Mouse (Mus musculus) adrenal gland, adult 18-20 months (tissue): Measurements from ENCODE around the gene Snrpa. TPM values are rescaled to one million over a fixed set of nuclear protein-coding genes. Genes with fewer than 3 reads are reported as not detected.

Experiments
- DNase-seq, 2 experiments: peaks; one replicate each; pipeline ENCODE4 v3.0.0; 2021 to 2022; ENCODE audit warnings: low spot score in 2 of 2
- microRNA-seq, 2 experiments: library from miRNA; unstranded; fragments of <30 nt; microRNA quantifications; one replicate each; pipeline ENCODE4 v1.2.0; 2021; ENCODE audit warnings: borderline number of aligned reads in 2 of 2
- total RNA-seq, 2 experiments: library from RNA; stranded (reverse); gene quantifications; 1 replicate in 1 of 2; 2 replicates in 1 of 2; pipeline ENCODE4 v1.2.3; 2021

Snrpa gene
- total RNA-seq, 2 experiments from 2014 or later = 65.7 to 67.2 TPM

DNA sequence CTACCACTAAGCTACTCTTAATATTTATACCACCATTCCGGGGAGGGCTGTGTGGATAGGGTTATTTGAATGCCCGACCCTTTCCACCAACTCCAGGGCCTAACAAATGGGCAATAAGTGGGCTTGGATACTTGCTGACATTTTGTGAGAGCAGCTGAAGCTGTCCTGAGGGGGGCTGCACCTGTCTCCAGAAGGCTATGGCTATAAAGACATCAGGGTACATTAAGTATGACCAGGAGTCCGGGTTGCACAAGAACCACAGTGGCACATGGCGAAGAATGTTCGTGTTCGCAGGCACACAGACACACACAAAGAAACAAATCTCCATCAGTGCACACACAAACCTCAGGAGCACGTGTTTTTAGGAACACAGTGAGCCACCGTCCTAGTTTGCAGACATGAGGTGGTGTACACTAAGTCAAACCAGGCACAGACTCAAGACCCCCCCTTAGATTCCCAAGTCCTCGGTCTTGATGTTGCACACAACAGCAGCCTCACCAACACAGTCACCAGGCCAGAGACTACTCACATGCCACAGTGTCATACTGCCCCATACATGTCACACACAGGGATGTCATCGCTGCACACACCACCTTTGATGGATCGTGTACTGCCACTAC is 28.5 kb downstream of the Snrpa start:
- no peak for DNase-seq

DNA sequence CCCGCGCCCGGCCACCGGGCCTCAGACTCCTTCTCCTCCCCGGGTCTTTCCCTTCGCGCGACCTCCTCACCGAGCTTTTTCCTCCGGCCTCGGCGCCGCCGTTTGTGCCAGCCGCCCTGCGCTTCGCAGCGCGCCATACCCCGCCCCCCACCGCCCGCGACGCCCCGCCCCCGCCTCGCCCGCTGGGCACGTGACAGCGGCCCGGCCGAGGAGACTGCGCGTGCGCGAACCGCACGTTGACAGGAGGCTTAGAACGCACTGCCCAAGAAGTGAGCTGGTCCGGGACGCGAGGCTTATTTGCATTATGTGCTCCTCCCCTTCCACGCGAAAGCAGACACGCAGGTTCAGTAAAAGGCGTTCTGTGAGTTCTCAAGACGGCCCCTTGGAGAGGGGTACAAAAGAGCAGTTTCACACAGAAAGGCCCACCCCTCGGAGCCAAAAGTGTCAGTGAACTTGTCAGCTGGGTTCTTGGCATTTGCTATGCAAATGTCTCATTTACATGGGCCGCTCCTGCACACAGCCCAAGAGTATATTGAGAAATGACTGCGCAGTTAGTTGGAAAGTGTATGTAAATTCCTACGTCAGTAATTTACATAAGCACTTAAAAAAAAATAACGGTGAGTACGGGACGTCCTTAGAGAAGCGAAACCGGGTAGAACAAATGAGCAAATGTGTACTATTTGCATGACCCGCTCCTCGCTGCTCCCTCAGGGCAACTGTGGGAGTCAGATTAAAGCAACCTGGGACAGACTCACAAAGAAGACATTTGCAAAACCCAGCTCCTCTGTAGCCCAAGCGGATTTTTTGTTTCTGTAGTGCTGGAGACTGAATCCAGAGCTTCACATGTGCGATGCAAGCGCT is 29.2 kb downstream of the Snrpa start, which contains the start of gene Egln2:
TSS of gene Egln2 (minus strand) at position 189 of the 861 bp plus-strand sequence.
- DNase-seq = peak; percentile 94 to 95

DNA sequence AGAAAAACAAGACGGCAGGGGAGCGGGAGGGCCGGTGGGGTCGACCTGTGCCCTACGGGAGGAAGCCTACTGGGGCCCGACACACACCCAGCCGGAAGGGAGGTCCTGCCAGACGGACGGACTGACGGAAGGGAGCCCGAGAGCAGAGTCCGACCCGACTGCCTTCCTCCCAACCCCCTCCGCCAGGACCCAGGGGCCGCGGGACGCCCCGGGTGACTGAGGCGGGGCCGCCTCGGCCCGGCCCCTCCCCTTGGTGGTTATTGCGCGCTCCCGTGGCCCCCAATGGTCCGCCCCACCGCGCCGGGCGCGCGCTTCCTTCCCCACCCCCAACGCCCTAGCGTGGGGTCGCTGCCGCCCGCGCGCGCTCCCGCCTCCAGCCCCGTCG is 29.9 kb downstream of the Snrpa start:
- peak; percentile 87 to 90 for DNase-seq

DNA sequence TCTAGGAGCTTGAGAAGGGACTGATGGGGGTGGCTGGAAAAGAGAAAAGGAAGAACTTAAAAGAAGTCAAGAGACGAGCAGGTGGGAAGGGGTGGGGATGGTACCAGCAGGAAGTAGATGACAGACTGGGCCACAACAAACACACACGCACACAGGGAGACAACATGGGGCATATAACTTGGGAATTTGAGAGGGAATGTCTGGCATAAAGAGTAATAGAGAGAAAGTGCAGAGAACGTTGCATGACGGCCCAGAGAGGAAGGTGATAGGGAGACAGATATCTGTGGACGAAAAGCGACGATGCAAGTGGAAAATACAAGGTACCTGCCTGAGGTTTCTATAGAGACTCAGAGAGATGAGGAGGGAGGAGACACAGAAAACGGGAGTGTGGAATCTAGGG is 30.4 kb downstream of the Snrpa start:
- no peak for DNase-seq

DNA sequence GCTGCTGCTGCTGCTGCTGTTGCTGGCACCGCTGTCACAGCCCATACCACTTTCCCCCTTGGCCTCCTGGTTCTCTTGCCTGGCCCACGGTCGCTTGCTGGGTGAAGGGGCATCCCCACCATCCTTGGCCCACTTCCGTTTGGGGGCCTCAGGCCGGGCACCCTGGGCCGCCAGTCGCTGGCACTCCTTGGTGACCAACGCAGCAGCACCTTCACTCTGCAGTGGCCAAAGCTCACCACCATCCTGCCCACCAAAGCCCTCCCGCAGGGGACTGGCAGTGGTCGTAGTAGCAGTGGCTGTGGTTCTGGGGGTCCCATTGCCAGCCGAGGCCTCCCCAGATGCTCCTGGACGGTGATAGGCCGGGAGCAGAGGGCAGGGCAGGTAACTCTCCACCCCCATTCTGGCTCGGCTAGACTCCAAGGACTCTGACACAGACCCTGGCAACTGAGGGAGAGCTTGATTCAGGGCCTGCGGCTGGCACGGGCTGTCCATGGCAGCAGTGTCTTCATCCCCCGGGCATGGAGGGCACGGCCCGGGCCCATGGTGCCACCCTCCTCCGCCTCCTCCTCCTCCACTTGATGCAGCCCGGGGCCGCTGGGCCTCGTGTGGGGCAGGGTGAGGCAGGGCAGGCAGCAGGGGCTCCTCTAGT is 30.9 kb downstream of the Snrpa start:
- peak; percentile 70 to 79 for DNase-seq

DNA sequence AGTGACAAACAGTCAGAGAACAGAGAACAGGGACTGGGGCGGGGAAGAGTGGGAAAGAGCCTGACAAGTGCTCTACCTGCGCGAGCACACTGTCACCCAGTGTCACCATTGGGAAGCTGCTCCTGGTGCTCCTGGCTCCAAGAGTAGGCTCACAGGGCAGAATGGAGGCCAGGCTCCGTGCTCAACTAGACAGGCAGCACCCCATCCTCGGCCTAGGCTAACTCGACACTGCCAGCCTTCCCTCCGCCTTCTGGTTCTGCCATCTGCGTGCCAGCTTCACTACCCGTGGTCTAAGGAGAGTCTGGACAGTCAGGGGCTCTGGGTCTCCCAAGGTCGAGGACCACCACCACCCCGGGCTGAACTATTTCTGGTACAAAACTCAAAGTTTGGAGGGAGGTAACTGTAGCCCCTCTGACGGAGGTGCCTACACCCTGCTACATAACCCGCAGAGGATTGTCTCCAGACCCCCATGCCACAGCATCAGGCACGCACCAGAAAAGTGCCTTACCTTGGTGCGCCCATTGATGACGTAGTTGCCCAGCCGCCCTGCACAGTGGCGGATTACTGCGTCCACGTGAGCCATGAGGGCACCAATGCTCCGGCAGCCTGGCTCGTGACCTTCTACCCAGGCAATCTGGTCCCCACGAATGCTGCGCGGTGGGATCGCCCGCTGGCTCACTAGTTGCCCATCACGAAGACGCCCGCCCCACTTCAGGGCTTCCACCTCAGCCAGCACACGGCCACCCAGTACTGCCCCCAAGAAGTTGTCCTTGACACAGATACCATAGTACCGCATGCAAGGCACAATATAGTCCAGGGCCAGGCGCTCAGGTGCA is 31.7 kb downstream of the Snrpa start:
- DNase-seq = peak; percentile 52 to 53

DNA sequence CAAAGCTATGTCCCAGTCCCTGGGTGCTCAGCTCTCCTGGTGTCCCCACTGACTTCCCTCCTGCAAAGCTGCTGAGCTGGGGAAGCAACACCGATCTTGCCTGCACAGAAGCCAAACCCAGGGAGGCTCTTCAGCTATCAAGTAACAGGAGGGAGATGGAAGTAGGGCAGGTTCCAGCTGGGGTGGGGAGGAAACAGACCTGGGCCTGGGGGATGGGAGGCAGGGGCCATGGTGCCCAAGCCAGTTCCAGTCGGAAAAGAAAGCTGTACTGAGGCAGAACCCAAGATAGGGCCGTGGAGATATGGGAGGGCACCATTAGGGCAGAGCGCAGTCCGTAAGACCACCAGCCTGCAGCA is 32.6 kb downstream of the Snrpa start:
- no peak for DNase-seq

DNA sequence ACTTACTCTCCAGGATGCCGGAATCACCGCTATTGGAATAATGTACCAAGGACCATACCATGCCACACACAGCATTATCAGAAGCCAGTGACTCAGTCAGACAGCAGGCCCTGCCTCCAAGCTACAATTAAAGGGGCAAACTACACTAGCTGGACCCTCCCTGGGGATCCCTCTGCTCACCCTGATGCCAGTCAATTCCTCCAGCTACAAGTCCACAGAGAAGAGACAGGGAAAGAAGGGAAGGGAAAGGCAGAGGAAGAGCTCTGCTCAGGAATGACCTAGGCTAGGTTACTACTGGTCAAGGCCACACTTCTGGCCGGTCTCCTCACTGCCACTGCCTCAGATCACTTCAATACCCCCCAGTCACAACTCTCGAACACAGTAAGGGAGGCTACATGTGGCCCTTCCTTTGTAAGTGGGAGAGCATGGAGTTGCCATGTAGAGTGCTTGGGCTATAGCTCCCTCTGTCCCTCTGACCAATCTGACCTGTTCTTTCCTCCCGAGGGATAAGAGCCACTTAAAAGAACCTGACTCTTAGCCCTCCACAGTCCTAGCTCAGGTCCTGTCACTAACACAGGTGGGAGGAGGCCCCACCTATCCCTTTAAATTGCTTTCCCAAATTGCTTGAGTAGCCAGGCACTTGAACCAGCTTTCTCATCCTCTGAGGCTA is 33.2 kb downstream of the Snrpa start:
- DNase-seq = no peak

DNA sequence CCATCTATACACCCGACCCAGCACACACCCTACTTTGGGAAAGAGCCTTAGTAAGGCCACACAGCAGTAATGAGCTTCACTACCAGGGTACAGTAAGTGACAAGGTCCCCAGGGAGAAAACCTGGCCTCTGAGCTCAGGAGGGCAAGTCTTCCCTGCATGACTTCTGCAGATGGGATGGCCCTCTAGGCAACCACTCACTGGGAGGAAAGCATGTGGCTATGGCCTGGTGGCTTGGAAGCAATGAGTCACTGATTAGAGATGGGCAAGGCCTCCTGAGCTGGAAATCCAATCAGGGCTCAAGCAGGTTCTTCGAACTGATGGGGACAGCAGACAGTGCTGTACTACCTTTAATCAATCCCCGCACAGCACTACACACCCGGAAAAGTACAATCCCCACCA is 34.3 kb downstream of the Snrpa start:
- peak in 1 of 2 experiments; percentile 41 for DNase-seq

DNA sequence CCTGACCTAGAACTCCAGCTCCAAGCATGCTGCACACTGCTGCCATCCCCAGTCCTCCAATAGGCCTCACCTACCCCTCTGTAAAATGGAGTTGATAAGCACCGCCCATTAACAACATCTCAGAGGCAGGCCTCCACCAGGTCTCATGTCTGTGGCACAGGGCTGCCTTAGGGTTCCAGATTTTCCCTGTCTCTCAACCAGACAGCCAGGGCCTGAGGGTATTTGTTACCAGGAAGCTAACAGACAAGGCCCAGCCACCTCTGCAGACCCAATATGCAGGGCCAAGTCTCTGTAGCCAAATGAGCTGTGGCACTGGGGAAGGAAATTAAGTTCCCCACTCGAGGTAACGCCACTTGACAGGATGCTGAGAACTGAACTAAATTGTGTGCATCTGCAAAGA is 35.1 kb downstream of the Snrpa start:
- no peak for DNase-seq

DNA sequence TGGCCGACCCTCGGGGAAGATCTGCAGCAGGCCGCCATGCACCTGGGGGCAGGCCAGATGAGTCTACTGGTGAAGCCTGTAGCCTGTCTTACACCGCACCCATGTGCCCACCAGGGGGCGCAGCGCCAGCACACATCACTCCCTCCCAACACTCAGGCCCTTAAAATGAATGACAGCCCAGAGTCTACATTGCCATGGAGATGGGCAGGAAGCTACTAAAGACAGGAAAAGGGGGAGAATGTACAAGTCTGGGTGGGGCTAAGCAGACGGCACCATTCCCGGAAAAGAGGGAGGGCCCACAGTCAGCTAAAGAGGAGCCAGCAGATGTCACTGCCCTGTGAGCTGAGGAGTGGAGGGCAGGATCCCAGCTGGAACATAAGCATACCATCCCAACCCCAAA is 36.2 kb downstream of the Snrpa start:
- peak; percentile 78 to 86 for DNase-seq

DNA sequence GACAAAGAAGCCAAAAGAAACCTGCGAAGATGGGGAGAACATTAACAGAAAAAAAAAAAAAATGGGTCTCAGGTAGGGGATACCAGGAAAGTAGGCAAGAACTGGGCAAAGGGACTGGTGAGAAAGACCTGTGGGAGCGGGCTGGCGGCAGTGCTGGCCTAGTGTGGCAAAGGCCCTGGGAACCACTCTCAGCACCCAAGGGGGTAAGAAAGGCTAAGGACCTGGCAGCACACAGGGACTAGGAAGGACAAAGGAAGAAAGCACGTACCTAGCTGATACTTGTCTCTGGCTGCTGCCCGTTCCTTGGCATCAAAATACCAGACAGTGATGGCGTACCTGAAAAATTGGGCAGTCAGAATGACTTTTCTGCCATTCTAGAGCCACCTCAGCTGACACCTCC is 36.8 kb downstream of the Snrpa start:
- DNase-seq = no peak

DNA sequence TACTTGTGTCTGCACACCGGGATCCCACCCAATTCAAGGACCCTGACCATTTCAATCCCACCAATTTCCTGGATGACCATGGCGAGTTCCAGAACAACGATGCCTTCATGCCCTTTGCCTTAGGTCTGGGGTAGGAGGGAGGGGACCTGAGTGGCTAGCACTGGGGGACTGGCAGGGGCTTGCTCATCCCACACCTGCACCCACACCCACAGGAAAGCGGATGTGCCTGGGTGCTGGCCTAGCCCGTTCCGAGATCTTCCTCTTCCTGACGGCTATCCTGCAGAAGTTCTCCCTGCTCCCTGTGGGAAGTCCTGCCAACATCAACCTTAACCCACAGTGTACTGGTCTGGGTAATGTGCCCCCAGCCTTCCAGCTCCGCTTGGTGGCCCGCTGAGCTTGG is 37.9 kb downstream of the Snrpa start:
- DNase-seq = no peak

DNA sequence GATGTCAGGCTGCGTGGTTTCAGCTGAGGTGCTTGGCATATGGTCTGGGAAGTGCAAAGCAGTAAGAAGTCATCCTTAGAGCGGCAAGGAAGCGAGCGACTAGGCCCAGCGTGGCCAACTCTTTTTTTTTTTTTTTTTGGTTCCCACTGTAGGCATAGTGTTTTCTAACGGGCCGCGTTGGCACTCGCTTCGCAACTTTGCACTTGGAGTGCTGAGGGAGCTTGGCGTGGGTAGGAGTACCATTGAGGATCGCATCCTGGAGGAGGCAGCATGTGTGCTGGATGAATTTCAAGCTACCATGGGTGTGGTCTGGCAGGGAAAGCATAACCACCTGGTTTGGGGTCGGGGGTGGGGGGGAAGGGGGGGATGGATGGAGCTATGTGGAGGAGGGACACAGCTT is 40.1 kb downstream of the Snrpa start:
- no peak for DNase-seq

DNA sequence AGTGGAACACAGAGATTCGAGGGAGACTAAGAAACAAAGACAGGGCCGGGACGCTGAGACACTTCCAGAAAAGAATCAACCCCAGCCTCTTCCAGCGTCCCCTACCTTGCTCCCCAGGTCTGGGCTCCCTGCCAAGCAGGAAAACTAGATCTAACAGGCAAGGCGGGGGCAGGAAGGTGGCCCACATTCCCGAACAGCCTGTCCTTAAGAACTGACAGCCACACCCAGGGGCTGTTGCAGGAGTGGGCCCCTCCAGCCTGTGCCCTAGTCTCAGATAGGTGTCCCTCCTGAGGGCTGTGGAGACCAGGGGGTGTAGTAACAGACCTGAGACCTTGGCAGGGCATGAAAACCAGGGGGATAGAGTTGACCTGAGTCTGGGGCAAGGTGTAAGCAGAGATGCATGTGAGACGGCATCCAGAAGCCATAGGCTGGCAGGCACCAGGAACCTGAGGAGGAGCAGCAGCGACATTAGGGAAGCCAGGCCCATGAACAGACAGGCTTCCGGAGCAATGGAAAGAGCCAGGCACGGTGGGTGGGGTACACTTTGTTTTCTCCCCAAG is 42.8 kb downstream of the Snrpa start, which contains the start of gene Cyp2t4:
TSS of gene Cyp2t4 (plus strand) at position 510 of the 560 bp plus-strand sequence.
- DNase-seq = no peak

Small RNA genes within 50 kb of the gene (microRNA-seq; reads per million reads assigned to microRNA genes)
- gene Mir1191 (0 to 1.2 reads per million in 2 experiments), gene Mir3101 (0 reads per million in 2 experiments)

Other genes starting within 250 kb of the Snrpa start
- gene Cyp2a12, start 167.2 kb downstream of the Snrpa start, total RNA-seq = 1 to 10 TPM in 1 of 2 experiments, not detected in 1; 1.3 TPM
- 100 to 1,000 TPM in 1 of 2 experiments, 1 to 10 TPM in 1; 3.5 to 488 TPM for gene Cyp2f2, start 76.4 kb downstream of the Snrpa start, total RNA-seq
- gene Cyp2t4, start 42.6 kb downstream of the Snrpa start, total RNA-seq = not detected
- gene Egln2, start 29.5 kb downstream of the Snrpa start, total RNA-seq = 100 to 1,000 TPM in 1 of 2 experiments, 10 to 100 TPM in 1; 76.0 to 106 TPM
- gene Rab4b, start 17.4 kb downstream of the Snrpa start, total RNA-seq = 10 to 100 TPM; 42.9 to 65.1 TPM
- gene Gm21983, start 15.2 kb downstream of the Snrpa start, total RNA-seq = not detected
- gene Mia, start 15.1 kb downstream of the Snrpa start, total RNA-seq = under 1 TPM in 1 of 2 experiments, not detected in 1; 0.60 TPM
- 10 to 100 TPM; 23.7 to 24.0 TPM for gene BC024978, start 490 bp downstream of the Snrpa start, total RNA-seq
- gene Itpkc, start 32.4 kb upstream of the Snrpa start, total RNA-seq = 10 to 100 TPM; 14.5 to 17.9 TPM
- 10 to 100 TPM; 38.2 to 68.0 TPM for gene Coq8b, start 36.8 kb upstream of the Snrpa start, total RNA-seq
- gene Numbl, start 62.2 kb upstream of the Snrpa start, total RNA-seq = 1 to 10 TPM; 6.8 to 7.7 TPM
- gene Ltbp4, start 141.4 kb upstream of the Snrpa start, total RNA-seq = 10 to 100 TPM; 88.5 to 90.6 TPM
- gene Shkbp1, start 159.7 kb upstream of the Snrpa start, total RNA-seq = 10 to 100 TPM; 18.3 to 19.4 TPM
- gene Gm20479, start 161.1 kb upstream of the Snrpa start, total RNA-seq = 1 to 10 TPM in 1 of 2 experiments, not detected in 1; 1.7 TPM